Mouse (Mus musculus) hindbrain, embryonic 14.5 days (tissue): Measurements from ENCODE around the gene Agbl1. TPM values are rescaled to one million over a fixed set of nuclear protein-coding genes. Genes with fewer than 3 reads are reported as not detected.
"Not testable (repeated sequence)": the region's sequence is repeated elsewhere in the genome, so short reads cannot be mapped to it uniquely, and the experiment has no call there.

Source experiments
- ATAC-seq: fragments of 200-750 bp; cut with Nextera tagmentation; 2 replicates; pipeline ENCODE4 v1.8.0; 2017; ENCODE audit warnings: moderate number of reproducible peaks, mild to moderate bottlenecking, moderate TSS enrichment, moderate library complexity; ENCODE audit not compliant: low FRiP score
- DNase-seq: peaks from one replicate; pipeline ENCODE4 v3.0.0-alpha.2; 2015; ENCODE audit warnings: low spot score
- H3K27ac ChIP-seq: fragments of 300-500 bp; sonication (generic); 2 replicates; pipeline ENCODE4 v1.5.1; 2014; ENCODE audit warnings: mild to moderate bottlenecking, moderate library complexity
- H3K27me3 ChIP-seq: fragments of 300-500 bp; sonication (generic); 2 replicates; pipeline ENCODE4 v1.6.1; 2014; ENCODE audit warnings: mild to moderate bottlenecking, low read length, mixed read lengths; ENCODE audit not compliant: control insufficient read depth, insufficient read depth
- H3K36me3 ChIP-seq: fragments of 300-500 bp; sonication (generic); replicated peaks from 2 replicates; pipeline ENCODE4 v1.6.1; 2014; ENCODE audit not compliant: control insufficient read depth, insufficient read depth
- H3K4me1 ChIP-seq: fragments of 300-500 bp; sonication (generic); replicated peaks from 2 replicates; pipeline ENCODE4 v1.6.1; 2014; ENCODE audit warnings: antibody characterized with exemption, low read length, mixed read lengths; ENCODE audit not compliant: control insufficient read depth, insufficient read depth
- H3K4me2 ChIP-seq: fragments of 300-500 bp; sonication (generic); replicated peaks from 2 replicates; pipeline ENCODE4 v1.6.1; 2014; ENCODE audit warnings: mild to moderate bottlenecking, moderate library complexity
- H3K4me3 ChIP-seq: fragments of 300-500 bp; sonication (generic); replicated peaks from 2 replicates; pipeline ENCODE4 v1.5.1; 2014; ENCODE audit warnings: mild to moderate bottlenecking, low read length
- H3K9ac ChIP-seq: fragments of 300-500 bp; sonication (generic); 2 replicates; pipeline ENCODE4 v1.6.1; 2014
- H3K9me3 ChIP-seq: fragments of 300-500 bp; sonication (generic); 2 replicates; pipeline ENCODE4 v1.6.1; 2016; ENCODE audit warnings: low read length; ENCODE audit not compliant: control insufficient read depth
- WGBS: fragments of 180-500 bp; shearing (Covaris S2); extraction: QIAGEN DNeasy Blood & Tissue Kit; methylation state at CpG from one replicate; pipeline ENCODE4 v1.1.7; 2014; 5-methylcytosine and 5-hydroxymethylcytosine counted together
- polyA plus RNA-seq: library from polyadenylated mRNA; unstranded; fragments of >200 nt; fragmentation: Nextera tagmentation; extraction: Ambion mirVana; gene quantifications from 2 replicates; pipeline ENCODE4 v1.2.1, GENCODE M21; 2014

The Agbl1 gene
- polyA plus RNA-seq, 1 experiment from 2014 or later = 0.11 TPM

DNA sequence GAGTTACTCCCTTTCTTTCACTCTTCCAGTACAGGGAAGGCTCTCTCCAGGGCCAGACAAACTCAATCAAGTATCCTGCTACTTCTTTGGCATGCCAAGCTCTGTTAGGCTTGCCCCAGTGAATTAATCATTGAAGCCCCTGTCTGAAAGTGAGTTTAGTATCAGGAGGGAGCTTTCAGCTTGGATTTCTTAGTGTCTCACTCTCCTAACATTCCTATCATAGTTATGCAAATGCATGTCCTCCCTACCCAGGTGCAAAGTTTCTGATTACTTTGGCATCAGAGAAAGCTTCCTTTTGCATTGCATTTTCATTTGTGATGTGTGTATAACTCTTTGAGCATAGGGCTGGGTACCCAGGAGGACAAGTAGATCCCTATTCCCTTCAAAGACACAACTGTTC is 399.8 kb downstream of the Agbl1 start:
- Histone ChIP-seq H3K9ac (no peak overlapping the region), H3K4me1 (no peaks in the 10 kb centered on the region), H3K27me3 (no peaks in the 10 kb centered on the region), H3K27ac (no peak overlapping the region), H3K9me3 (no peaks in the 10 kb centered on the region), H3K4me3 (no peak overlapping the region), H3K36me3 (no peaks in the 10 kb centered on the region), H3K4me2 (no peak overlapping the region)
- DNase-seq (no peak), ATAC-seq (no peak)

GRCm38 (mm10) chr7:76650984-76651383 is 421.3 kb downstream of the Agbl1 start:
- 88% methylated on average over 4 of the region's 4 CpGs for WGBS
- H3K27ac ChIP-seq = no peak overlapping the region
- ATAC-seq = no peak

GRCm38 (mm10) chr7:76661072-76661471 is 431.4 kb downstream of the Agbl1 start:
- 91% methylated on average over 5 of the region's 5 CpGs for WGBS
- Histone ChIP-seq H3K27me3 (no peaks in the 10 kb centered on the region), H3K4me2 (no peak overlapping the region), H3K9me3 (no peaks in the 10 kb centered on the region), H3K36me3 (no peaks in the 10 kb centered on the region), H3K27ac (no peak overlapping the region), H3K4me3 (no peak overlapping the region), H3K9ac (no peak overlapping the region), H3K4me1 (no peaks in the 10 kb centered on the region)
- DNase-seq (no peak), ATAC-seq (no peak)

More at GRCm38 (mm10) chr7:76650984-76651383, 421.3 kb downstream of the Agbl1 start:
- H3K9ac ChIP-seq = no peak overlapping the region
- H3K27me3 ChIP-seq = no peaks in the 10 kb centered on the region
- no peak overlapping the region for H3K4me3 ChIP-seq
- H3K4me2 ChIP-seq = no peak overlapping the region
- H3K9me3 ChIP-seq = no peaks in the 10 kb centered on the region
- DNase-seq = no peak
- no peaks in the 10 kb centered on the region for H3K4me1 ChIP-seq
- H3K36me3 ChIP-seq = no peaks in the 10 kb centered on the region

GRCm38 (mm10) chr7:76674856-76675255 is 445.2 kb downstream of the Agbl1 start:
- Histone ChIP-seq H3K4me2 (no peak overlapping the region), H3K27ac (no peak overlapping the region), H3K4me3 (no peak overlapping the region), H3K4me1 (no peaks in the 10 kb centered on the region), H3K9ac (no peak overlapping the region), H3K9me3 (no peaks in the 10 kb centered on the region), H3K27me3 (no peaks in the 10 kb centered on the region), H3K36me3 (no peaks in the 10 kb centered on the region)
- no peak for ATAC-seq
- no peak for DNase-seq
- WGBS = 32% methylated on average over 3 of the region's 3 CpGs

GRCm38 (mm10) chr7:76701224-76701623 is 471.5 kb downstream of the Agbl1 start:
- Histone ChIP-seq H3K36me3 (no peaks in the 10 kb centered on the region), H3K9me3 (no peaks in the 10 kb centered on the region), H3K27me3 (no peaks in the 10 kb centered on the region), H3K27ac (no peak overlapping the region), H3K9ac (no peak overlapping the region), H3K4me1 (no peaks in the 10 kb centered on the region), H3K4me3 (no peak overlapping the region), H3K4me2 (no peak overlapping the region)
- DNase-seq (no peak), ATAC-seq (no peak)
- 81% methylated on average over 1 of the region's 1 CpGs for WGBS

GRCm38 (mm10) chr7:76732220-76732619 is 502.5 kb downstream of the Agbl1 start:
- not testable (repeated sequence) for H3K9me3 ChIP-seq, H3K27me3 ChIP-seq, ATAC-seq, H3K36me3 ChIP-seq, H3K4me2 ChIP-seq, H3K27ac ChIP-seq, H3K9ac ChIP-seq, H3K4me1 ChIP-seq, H3K4me3 ChIP-seq, DNase-seq
- 93% methylated on average over 7 of the region's 7 CpGs for WGBS

- Histone ChIP-seq H3K36me3 (no peaks in the 10 kb centered on the region), H3K9me3 (no peaks in the 10 kb centered on the region), H3K4me1 (peaks cover 4% of the 10 kb centered on the region; the same call in 1 of the 2 replicates), H3K27me3 (no peaks in the 10 kb centered on the region), H3K4me2 (no peak overlapping the region), H3K4me3 (no peak overlapping the region), H3K9ac (no peak overlapping the region), H3K27ac (no peak overlapping the region)
- ATAC-seq (no peak), DNase-seq (no peak)
- WGBS = 38% methylated on average over 5 of the region's 5 CpGs
These were observed 547.7 kb downstream of the Agbl1 start for GRCm38 (mm10) chr7:76777237-76777855.

GRCm38 (mm10) chr7:76780446-76780845 is 550.8 kb downstream of the Agbl1 start:
- Histone ChIP-seq H3K27ac (no peak overlapping the region), H3K4me3 (no peak overlapping the region), H3K36me3 (no peaks in the 10 kb centered on the region), H3K4me2 (no peak overlapping the region), H3K9me3 (no peaks in the 10 kb centered on the region), H3K9ac (no peak overlapping the region), H3K4me1 (peaks cover 4% of the 10 kb centered on the region; the same call in 1 of the 2 replicates), H3K27me3 (no peaks in the 10 kb centered on the region)
- no peak for ATAC-seq
- WGBS = 85% methylated on average over 4 of the region's 4 CpGs
- DNase-seq = no peak

DNA sequence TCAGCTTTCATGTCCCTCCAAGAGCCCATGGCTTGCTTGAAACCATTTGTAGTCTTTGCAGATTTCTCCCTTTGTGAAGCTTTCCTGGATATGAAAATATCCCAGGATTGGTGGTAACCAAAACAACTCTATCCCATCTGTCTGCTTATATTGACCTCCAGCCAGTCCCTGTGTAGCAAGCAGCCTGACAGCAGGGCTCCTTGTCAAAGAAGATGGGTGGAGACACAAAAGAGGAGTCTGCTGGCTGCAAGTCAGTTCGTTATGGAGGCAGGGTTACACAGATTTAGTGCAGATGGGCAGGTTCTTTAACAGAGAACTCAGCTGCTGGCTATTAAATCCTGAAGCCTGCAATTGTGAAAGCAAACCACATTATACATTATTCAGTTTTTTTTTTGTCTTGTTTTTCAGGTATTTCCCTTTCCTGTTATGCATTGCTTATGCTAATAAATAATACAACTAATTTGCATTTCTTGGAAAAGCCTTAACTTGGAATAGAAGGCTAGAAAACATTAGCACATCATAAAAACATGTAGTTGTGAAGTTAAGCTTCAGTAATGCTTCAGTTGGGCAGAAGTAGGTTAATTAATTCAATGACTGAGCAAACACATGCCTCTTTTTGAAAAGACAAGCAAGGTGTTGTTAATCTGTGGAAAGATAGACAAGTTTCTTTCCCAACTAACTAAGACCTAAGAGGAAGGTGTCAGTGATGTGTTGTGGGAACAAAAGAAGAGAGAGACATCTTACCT is 559.0 kb downstream of the Agbl1 start:
- Histone ChIP-seq H3K9ac (no peak overlapping the region), H3K27me3 (no peaks in the 10 kb centered on the region), H3K36me3 (no peaks in the 10 kb centered on the region), H3K4me3 (no peak overlapping the region), H3K9me3 (no peaks in the 10 kb centered on the region), H3K27ac (no peak overlapping the region), H3K4me2 (no peak overlapping the region), H3K4me1 (no peaks in the 10 kb centered on the region)
- ATAC-seq = no peak
- DNase-seq = no peak
- 0% methylated on average over 1 of the region's 1 CpGs for WGBS
